Mouse (Mus musculus) megakaryocyte, embryonic 14.5 days (primary cell): Measurements from ENCODE around the gene Opcml.

Source experiments
- FLI1 ChIP-seq: IDR thresholded peaks from 2 replicates; pipeline ENCODE4 v1.6.1; 2012; ENCODE audit warnings: low read length, inconsistent platforms, mixed read lengths
- GATA1 ChIP-seq: IDR thresholded peaks from 3 replicates; pipeline ENCODE4 v1.6.1; 2012; ENCODE audit warnings: mixed read lengths, low read length, inconsistent platforms, borderline replicate concordance

GRCm38 (mm10) chr9:27792226-27792625 is 1.7 kb downstream of the Opcml start:
- TF ChIP-seq FLI1: no peak
- no peak for TF ChIP-seq GATA1
